Mouse (Mus musculus): Measurements from ENCODE around the gene Inpp5k. TPM values are rescaled to one million over a fixed set of nuclear protein-coding genes. Genes with fewer than 3 reads are reported as not detected.

Inpp5k gene
- polyA plus RNA-seq (2015; fragmentation: Nextera tagmentation; extraction: Ambion mirVana): 26.0 TPM in 2 replicates

GRCm38 (mm10) chr11:75630645-75631229, at the start of gene Inpp5k:
Inpp5k (plus strand) TSS chr11:75630988.
- Histone ChIP-seq H3K4me1 (peaks cover 21% of the 10 kb centered on the region), H3K4me2 (peak within 1 kb of the TSS; percentile 80), H3K36me3 (peaks cover 28% of the 10 kb centered on the region), H3K4me3 (peak within 1 kb of the TSS; percentile 87), H3K27me3 (no peaks in the 10 kb centered on the region), H3K9me3 (no peaks in the 10 kb centered on the region), H3K27ac (peak within 1 kb of the TSS; percentile 84), H3K9ac (peak within 1 kb of the TSS; percentile 65)
- under 1% methylated on average over 53 of the region's 53 CpGs for WGBS
- peak; percentile 99 for ATAC-seq (ENCODE audit: borderline replicate concordance, extremely low read depth, low FRiP score, low TSS enrichment)

- no peak for ATAC-seq (ENCODE audit: borderline replicate concordance, extremely low read depth, low FRiP score, low TSS enrichment)
- no peak overlapping the region for H3K9ac ChIP-seq
- H3K4me2 ChIP-seq: no peak overlapping the region
- H3K36me3 ChIP-seq: no peaks in the 10 kb centered on the region
- 93% methylated on average over 7 of the region's 7 CpGs for WGBS
- H3K9me3 ChIP-seq: no peaks in the 10 kb centered on the region
- H3K27me3 ChIP-seq: no peaks in the 10 kb centered on the region
- H3K4me3 ChIP-seq: no peak overlapping the region
- no peaks in the 10 kb centered on the region for H3K4me1 ChIP-seq
- no peak overlapping the region for H3K27ac ChIP-seq
These were observed 49.2 kb upstream of the Inpp5k start for GRCm38 (mm10) chr11:75581495-75582149.

GRCm38 (mm10) chr11:75583521-75583920, 47.3 kb upstream of the Inpp5k start:
- H3K27me3 ChIP-seq: no peaks in the 10 kb centered on the region
- WGBS: 61% methylated on average over 2 of the region's 2 CpGs
- no peaks in the 10 kb centered on the region for H3K9me3 ChIP-seq
- no peak overlapping the region for H3K9ac ChIP-seq
- no peak overlapping the region for H3K27ac ChIP-seq
- no peaks in the 10 kb centered on the region for H3K36me3 ChIP-seq
- no peak overlapping the region for H3K4me2 ChIP-seq
- ATAC-seq (ENCODE audit: borderline replicate concordance, extremely low read depth, low FRiP score, low TSS enrichment): no peak
- H3K4me1 ChIP-seq: peaks cover 6% of the 10 kb centered on the region; the same call in 1 of the 2 replicates
- no peak overlapping the region for H3K4me3 ChIP-seq

- Histone ChIP-seq H3K27me3 (no peaks in the 10 kb centered on the region), H3K4me2 (no peak overlapping the region), H3K4me3 (no peak overlapping the region), H3K9me3 (no peaks in the 10 kb centered on the region), H3K36me3 (no peaks in the 10 kb centered on the region), H3K4me1 (peaks cover 22% of the 10 kb centered on the region), H3K27ac (no peak overlapping the region), H3K9ac (no peak overlapping the region)
- ATAC-seq (ENCODE audit: borderline replicate concordance, extremely low read depth, low FRiP score, low TSS enrichment): no peak
- WGBS: 60% methylated on average over 4 of the region's 4 CpGs
These were observed 45.7 kb upstream of the Inpp5k start for GRCm38 (mm10) chr11:75585061-75585460.

- ATAC-seq (ENCODE audit: borderline replicate concordance, extremely low read depth, low FRiP score, low TSS enrichment): no peak
- H3K4me3 ChIP-seq: no peak overlapping the region
- no peaks in the 10 kb centered on the region for H3K36me3 ChIP-seq
- 74% methylated on average over 5 of the region's 5 CpGs for WGBS
- H3K4me1 ChIP-seq: peaks cover 25% of the 10 kb centered on the region
- H3K27me3 ChIP-seq: no peaks in the 10 kb centered on the region
- no peaks in the 10 kb centered on the region for H3K9me3 ChIP-seq
- no peak overlapping the region for H3K27ac ChIP-seq
- no peak overlapping the region for H3K9ac ChIP-seq
- no peak overlapping the region for H3K4me2 ChIP-seq
These were observed 44.8 kb upstream of the Inpp5k start for GRCm38 (mm10) chr11:75585978-75586377.

GRCm38 (mm10) chr11:75586963-75587362, 43.8 kb upstream of the Inpp5k start:
- Histone ChIP-seq H3K27ac (no peak overlapping the region), H3K9ac (no peak overlapping the region; the same call in 1 of the 2 replicates), H3K4me2 (no peak overlapping the region), H3K36me3 (no peaks in the 10 kb centered on the region), H3K27me3 (no peaks in the 10 kb centered on the region), H3K9me3 (no peaks in the 10 kb centered on the region), H3K4me3 (no peak overlapping the region), H3K4me1 (peaks cover 25% of the 10 kb centered on the region)
- 78% methylated on average over 5 of the region's 5 CpGs for WGBS
- ATAC-seq (ENCODE audit: borderline replicate concordance, extremely low read depth, low FRiP score, low TSS enrichment): no peak

- Histone ChIP-seq H3K4me3 (peak within 1 kb of the TSS; percentile 79), H3K27ac (peak within 1 kb of the TSS; percentile 87), H3K27me3 (no peaks in the 10 kb centered on the region), H3K4me1 (peaks cover 25% of the 10 kb centered on the region), H3K36me3 (peaks cover 7% of the 10 kb centered on the region), H3K9ac (peak within 1 kb of the TSS; percentile 82), H3K4me2 (peak within 1 kb of the TSS; percentile 92), H3K9me3 (no peaks in the 10 kb centered on the region)
- WGBS: 4% methylated on average over 49 of the region's 49 CpGs
- ATAC-seq (ENCODE audit: borderline replicate concordance, extremely low read depth, low FRiP score, low TSS enrichment): peak; percentile 93
These were observed 43.1 kb upstream of the Inpp5k start, which contains the start of gene Pitpna for GRCm38 (mm10) chr11:75587493-75588284. Pitpna (plus strand) TSS chr11:75588097.

GRCm38 (mm10) chr11:75588285-75588941, 42.4 kb upstream of the Inpp5k start:
- Histone ChIP-seq H3K4me1 (peaks cover 25% of the 10 kb centered on the region), H3K27ac (peak overlapping the region; percentile 87), H3K27me3 (no peaks in the 10 kb centered on the region), H3K4me2 (peak overlapping the region; percentile 92), H3K4me3 (peak overlapping the region; percentile 79), H3K9ac (peak overlapping the region; percentile 82), H3K36me3 (peaks cover 14% of the 10 kb centered on the region), H3K9me3 (no peaks in the 10 kb centered on the region)
- ATAC-seq (ENCODE audit: borderline replicate concordance, extremely low read depth, low FRiP score, low TSS enrichment): peak; percentile 74
- WGBS: under 1% methylated on average over 37 of the region's 37 CpGs

- no peak overlapping the region for H3K27ac ChIP-seq
- peaks cover 26% of the 10 kb centered on the region for H3K36me3 ChIP-seq
- WGBS: 89% methylated on average over 5 of the region's 5 CpGs
- no peaks in the 10 kb centered on the region for H3K9me3 ChIP-seq
- no peak for ATAC-seq (ENCODE audit: borderline replicate concordance, extremely low read depth, low FRiP score, low TSS enrichment)
- no peaks in the 10 kb centered on the region for H3K27me3 ChIP-seq
- H3K4me3 ChIP-seq: no peak overlapping the region
- no peak overlapping the region for H3K4me2 ChIP-seq
- no peak overlapping the region for H3K9ac ChIP-seq
- peaks cover 22% of the 10 kb centered on the region for H3K4me1 ChIP-seq
These were observed 38.2 kb upstream of the Inpp5k start for GRCm38 (mm10) chr11:75592612-75593011.

- H3K9me3 ChIP-seq: no peaks in the 10 kb centered on the region
- H3K4me3 ChIP-seq: no peak overlapping the region
- no peak overlapping the region for H3K27ac ChIP-seq
- no peak overlapping the region for H3K9ac ChIP-seq
- peaks cover 10% of the 10 kb centered on the region for H3K4me1 ChIP-seq
- no peak for ATAC-seq (ENCODE audit: borderline replicate concordance, extremely low read depth, low FRiP score, low TSS enrichment)
- H3K36me3 ChIP-seq: peaks cover 39% of the 10 kb centered on the region
- no peak overlapping the region for H3K4me2 ChIP-seq
- H3K27me3 ChIP-seq: no peaks in the 10 kb centered on the region
- WGBS: 82% methylated on average over 9 of the region's 9 CpGs
These were observed 36.4 kb upstream of the Inpp5k start for GRCm38 (mm10) chr11:75594431-75594830.

GRCm38 (mm10) chr11:75595404-75595803, 35.4 kb upstream of the Inpp5k start:
- Histone ChIP-seq H3K9me3 (no peaks in the 10 kb centered on the region), H3K27me3 (no peaks in the 10 kb centered on the region), H3K27ac (no peak overlapping the region), H3K4me2 (no peak overlapping the region), H3K4me3 (no peak overlapping the region), H3K9ac (no peak overlapping the region), H3K4me1 (0 out of 2 replicates have a peak, but pooled peaks cover under 1% of the 10 kb centered on the region), H3K36me3 (peaks cover 45% of the 10 kb centered on the region)
- no peak for ATAC-seq (ENCODE audit: borderline replicate concordance, extremely low read depth, low FRiP score, low TSS enrichment)
- 70% methylated on average over 2 of the region's 2 CpGs for WGBS
